Mouse (Mus musculus) ES-Bruce4 (cell line): ENCODE data around the gene Usf3.

Experiments
- CTCF ChIP-seq: IDR thresholded peaks from one replicate; pipeline ENCODE4 v1.8.1; 2011; ENCODE audit warnings: low read depth, low read length
- POLR2A ChIP-seq: IDR thresholded peaks from one replicate; pipeline ENCODE4 v1.8.1; 2011; ENCODE audit warnings: low read length; ENCODE audit not compliant: insufficient read depth

- TF ChIP-seq POLR2A (no peak), CTCF (no peak)
These were observed 48.4 kb downstream of the Usf3 start for GRCm38 (mm10) chr16:44221463-44221862.
